ENCODE assay signal across 11 mouse cellular contexts in the genomic region with DNA sequence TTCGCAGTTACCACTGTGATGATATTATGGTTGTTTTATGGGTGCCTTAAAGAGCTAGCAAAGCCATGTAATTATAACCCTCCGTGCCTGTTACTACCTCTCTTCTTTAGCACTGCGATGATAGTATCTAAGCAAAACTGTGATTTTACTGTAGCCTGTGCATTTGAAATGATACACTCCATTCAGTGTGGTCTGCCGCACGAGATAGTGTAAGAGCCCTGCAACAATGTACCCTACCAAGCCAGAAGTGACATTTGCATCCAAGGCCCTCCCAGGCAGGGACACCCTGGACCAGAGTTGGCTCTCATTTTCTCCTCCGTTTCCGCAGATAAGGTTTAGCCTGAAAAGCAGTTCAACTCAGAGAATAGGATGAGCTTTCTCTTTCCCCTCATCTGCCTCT. TPM values are rescaled to one million over a fixed set of nuclear protein-coding genes. Genes with fewer than 3 reads are reported as not detected.
DNase-seq lines count a peak whose midpoint lies in the region; ATAC-seq lines count a peak whose summit lies in the region.
"Had no signal": no experiment of that assay in that cellular context is flagged by ENCODE, and none has a peak within 500 bp of the region (broad histone marks: within the 10 kb centered on the region; RNA-seq: fewer than 3 reads in every experiment).

No protein-coding gene starts in this region.

- H3K27me3 ChIP-seq in hindbrain, embryonic 12.5 days: peaks cover 20% of the 10 kb centered on the region
- H3K27me3 ChIP-seq in hindbrain, embryonic 11.5 days (ENCODE audit: control insufficient read depth, insufficient read depth, low read length): peaks cover 2% of the 10 kb centered on the region; the same call in 1 of the 2 replicates
- peaks cover 10% of the 10 kb centered on the region for H3K27me3 ChIP-seq in midbrain, embryonic 15.5 days (replicated peaks)
- peaks cover 20% of the 10 kb centered on the region for H3K27me3 ChIP-seq in midbrain, embryonic 13.5 days
- peaks cover 53% of the 10 kb centered on the region for H3K27me3 ChIP-seq in heart, embryonic 13.5 days (replicated peaks)
- H3K27me3 ChIP-seq in neural tube, embryonic 15.5 days (replicated peaks): peaks cover 21% of the 10 kb centered on the region

- no peak overlapping the region for H3K27ac ChIP-seq in hindbrain, embryonic 12.5 days
- no peak overlapping the region for H3K27ac ChIP-seq in hindbrain, embryonic 11.5 days (ENCODE audit: low read depth, low read length)
- no peak overlapping the region for H3K27ac ChIP-seq in midbrain, embryonic 15.5 days
- H3K27ac ChIP-seq in midbrain, embryonic 13.5 days: no peak overlapping the region
- H3K27ac ChIP-seq in heart, embryonic 13.5 days (replicated peaks): no peak overlapping the region
- H3K27ac ChIP-seq in neural tube, embryonic 15.5 days (replicated peaks): no peak overlapping the region
- H3K27ac ChIP-seq: intestine, embryonic 15.5 days had no signal

- H3K4me3 ChIP-seq in hindbrain, embryonic 12.5 days: no peak overlapping the region
- no peak overlapping the region for H3K4me3 ChIP-seq in hindbrain, embryonic 11.5 days (ENCODE audit: low read depth, low read length)
- H3K4me3 ChIP-seq in midbrain, embryonic 15.5 days: peak overlapping the region; percentile 28; the same call in 1 of the 2 replicates
- no peak overlapping the region for H3K4me3 ChIP-seq in midbrain, embryonic 13.5 days (replicated peaks)
- no peak overlapping the region; the same call in 1 of the 2 replicates for H3K4me3 ChIP-seq in heart, embryonic 13.5 days
- H3K4me3 ChIP-seq in neural tube, embryonic 15.5 days (replicated peaks): no peak overlapping the region

- no peaks in the 10 kb centered on the region for H3K36me3 ChIP-seq in hindbrain, embryonic 12.5 days
- no peaks in the 10 kb centered on the region for H3K36me3 ChIP-seq in hindbrain, embryonic 11.5 days (ENCODE audit: control insufficient read depth, insufficient read depth, low read length)
- no peaks in the 10 kb centered on the region for H3K36me3 ChIP-seq in midbrain, embryonic 15.5 days (replicated peaks)
- no peaks in the 10 kb centered on the region for H3K36me3 ChIP-seq in midbrain, embryonic 13.5 days
- no peaks in the 10 kb centered on the region for H3K36me3 ChIP-seq in heart, embryonic 13.5 days
- H3K36me3 ChIP-seq in neural tube, embryonic 15.5 days: no peaks in the 10 kb centered on the region
- H3K36me3 ChIP-seq: intestine, embryonic 15.5 days had no signal

- H3K9ac ChIP-seq in hindbrain, embryonic 12.5 days: no peak overlapping the region
- no peak overlapping the region for H3K9ac ChIP-seq in hindbrain, embryonic 11.5 days (ENCODE audit: low read depth, low read length)
- no peak overlapping the region for H3K9ac ChIP-seq in midbrain, embryonic 15.5 days
- no peak overlapping the region for H3K9ac ChIP-seq in midbrain, embryonic 13.5 days (replicated peaks)
- H3K9ac ChIP-seq in heart, embryonic 13.5 days: peak overlapping the region; percentile 71
- H3K9ac ChIP-seq in neural tube, embryonic 15.5 days (replicated peaks): no peak overlapping the region
- H3K9ac ChIP-seq: liver, postnatal 0 days had no signal

- peak overlapping the region; percentile 55; the same call in 1 of the 2 replicates for H3K4me2 ChIP-seq in hindbrain, embryonic 12.5 days (replicated peaks)
- no peak overlapping the region for H3K4me2 ChIP-seq in hindbrain, embryonic 11.5 days (replicated peaks; ENCODE audit: low read depth, low read length)
- H3K4me2 ChIP-seq in midbrain, embryonic 15.5 days: peak overlapping the region; percentile 57; the same call in 1 of the 2 replicates
- no peak overlapping the region for H3K4me2 ChIP-seq in midbrain, embryonic 13.5 days (replicated peaks)
- peak overlapping the region; percentile 89 for H3K4me2 ChIP-seq in heart, embryonic 13.5 days
- peak overlapping the region; percentile 74 for H3K4me2 ChIP-seq in neural tube, embryonic 15.5 days

- ATAC-seq in hindbrain, embryonic 12.5 days (ENCODE audit: low FRiP score): no peak
- ATAC-seq in hindbrain, embryonic 11.5 days (ENCODE audit: low FRiP score): no peak
- ATAC-seq in midbrain, embryonic 15.5 days (replicated peaks): no peak
- no peak for ATAC-seq in midbrain, embryonic 13.5 days
- no peak for ATAC-seq in heart, embryonic 13.5 days (ENCODE audit: extremely low read depth, insufficient number of reproducible peaks, low FRiP score, low TSS enrichment)
- no peak for ATAC-seq in neural tube, embryonic 15.5 days (ENCODE audit: low FRiP score)
- ATAC-seq: liver, postnatal 0 days had no signal

- H3K4me1 ChIP-seq in hindbrain, embryonic 12.5 days: peaks cover 11% of the 10 kb centered on the region
- no peaks in the 10 kb centered on the region for H3K4me1 ChIP-seq in hindbrain, embryonic 11.5 days (replicated peaks; ENCODE audit: control insufficient read depth, insufficient read depth, low read length)
- peaks cover 10% of the 10 kb centered on the region; the same call in 1 of the 2 replicates for H3K4me1 ChIP-seq in midbrain, embryonic 15.5 days
- H3K4me1 ChIP-seq in midbrain, embryonic 13.5 days (replicated peaks): peaks cover 12% of the 10 kb centered on the region
- peaks cover 13% of the 10 kb centered on the region for H3K4me1 ChIP-seq in heart, embryonic 13.5 days
- H3K4me1 ChIP-seq in neural tube, embryonic 15.5 days: peaks cover 10% of the 10 kb centered on the region

- DNase-seq in hindbrain, embryonic 11.5 days (ENCODE audit: low spot score): no peak
- no peak for DNase-seq in urinary bladder, postnatal 25 days (ENCODE audit: low spot score)
- no peak for DNase-seq in ovary, postnatal 36 days (ENCODE audit: low spot score)
- DNase-seq: liver, postnatal 0 days; thymus, adult 2 months had no signal

- 71% methylated on average over 7 of the region's 7 CpGs for WGBS in hindbrain, embryonic 12.5 days
- 79% methylated on average over 7 of the region's 7 CpGs for WGBS in hindbrain, embryonic 11.5 days
- WGBS in midbrain, embryonic 15.5 days: 74% methylated on average over 7 of the region's 7 CpGs
- 73% methylated on average over 7 of the region's 7 CpGs for WGBS in midbrain, embryonic 13.5 days
- 66% methylated on average over 7 of the region's 7 CpGs for WGBS in heart, embryonic 13.5 days
- WGBS in neural tube, embryonic 15.5 days: 74% methylated on average over 7 of the region's 7 CpGs

- H3K9me3 ChIP-seq in hindbrain, embryonic 12.5 days (replicated peaks): no peaks in the 10 kb centered on the region
- no peaks in the 10 kb centered on the region for H3K9me3 ChIP-seq in hindbrain, embryonic 11.5 days (ENCODE audit: control insufficient read depth, low read length)
- H3K9me3 ChIP-seq in midbrain, embryonic 15.5 days: no peaks in the 10 kb centered on the region
- H3K9me3 ChIP-seq in midbrain, embryonic 13.5 days: no peaks in the 10 kb centered on the region
- no peaks in the 10 kb centered on the region for H3K9me3 ChIP-seq in heart, embryonic 13.5 days
- H3K9me3 ChIP-seq in neural tube, embryonic 15.5 days (replicated peaks): no peaks in the 10 kb centered on the region
- H3K9me3 ChIP-seq: intestine, embryonic 15.5 days had no signal

RNA-seq across cellular contexts. Expression of a gene that starts 0.7 kb away (rescaled TPM):
- 0.25 and 0.26 TPM in 2 replicates for polyA plus RNA-seq in hindbrain, embryonic 12.5 days (2016; fragmentation: Nextera tagmentation; extraction: Ambion mirVana)
- polyA plus RNA-seq in hindbrain, embryonic 11.5 days (2014; fragmentation: Nextera tagmentation; extraction: Ambion mirVana): 0.15 TPM in 2 replicates
- 0.09 and 0.13 TPM in 2 replicates for polyA plus RNA-seq in midbrain, embryonic 15.5 days (2015; fragmentation: Nextera tagmentation; extraction: Ambion mirVana)
- polyA plus RNA-seq in midbrain, embryonic 13.5 days (2015; fragmentation: Nextera tagmentation; extraction: Ambion mirVana): 0.05 and 0.09 TPM in 2 replicates
- 0.55 and 1.1 TPM in 2 replicates for polyA plus RNA-seq in heart, embryonic 13.5 days (2015; fragmentation: Nextera tagmentation; extraction: Ambion mirVana)
- 0.14 and 0.31 TPM in 2 replicates for polyA plus RNA-seq in neural tube, embryonic 15.5 days (2015; fragmentation: Nextera tagmentation; extraction: Ambion mirVana)

RNA-seq across cellular contexts. Expression of a gene that starts 0.7 kb away (rescaled TPM):
- 0.14 and 0.26 TPM in 2 replicates for polyA plus RNA-seq in hindbrain, embryonic 12.5 days (2016; fragmentation: Nextera tagmentation; extraction: Ambion mirVana)
- polyA plus RNA-seq in hindbrain, embryonic 11.5 days (2014; fragmentation: Nextera tagmentation; extraction: Ambion mirVana): 0.09 and 0.15 TPM in 2 replicates
- 0.19 and 0.25 TPM in 2 replicates for polyA plus RNA-seq in midbrain, embryonic 15.5 days (2015; fragmentation: Nextera tagmentation; extraction: Ambion mirVana)
- 0.09 and 0.14 TPM in 2 replicates for polyA plus RNA-seq in midbrain, embryonic 13.5 days (2015; fragmentation: Nextera tagmentation; extraction: Ambion mirVana)
- polyA plus RNA-seq in heart, embryonic 13.5 days (2015; fragmentation: Nextera tagmentation; extraction: Ambion mirVana): 0.41 and 0.46 TPM in 2 replicates
- 0.18 and 0.33 TPM in 2 replicates for polyA plus RNA-seq in neural tube, embryonic 15.5 days (2015; fragmentation: Nextera tagmentation; extraction: Ambion mirVana)

Comparison
In these comparisons a context has a peak if more than half of its experiments do, and no peak if none do; other contexts are left out.
1. H3K4me2 ChIP-seq: peak in hindbrain, embryonic 12.5 days (single experiment), midbrain, embryonic 15.5 days (single experiment), heart, embryonic 13.5 days (single experiment) and neural tube, embryonic 15.5 days (single experiment); none in hindbrain, embryonic 11.5 days (single experiment) and midbrain, embryonic 13.5 days (single experiment).